Mouse (Mus musculus) MEL (cell line): ENCODE measurements around the gene B3gnt6. TPM values are rescaled to one million over a fixed set of nuclear protein-coding genes. Genes with fewer than 3 reads are reported as not detected.

Experiments
- DNase-seq: peaks from one replicate; pipeline ENCODE4 v3.0.0; 2011; ENCODE audit warnings: low read depth, low spot score
- H3K27ac ChIP-seq: 2 replicates; pipeline ENCODE4 v1.5.1; 2012; ENCODE audit warnings: low read depth, mild to moderate bottlenecking, control low read depth, low read length, moderate library complexity; ENCODE audit not compliant: control insufficient read depth
- H3K27me3 ChIP-seq, 2 experiments: fragments of 150-350 bp in 1 of 2; sonication (generic) in 1 of 2; 2 replicates each; pipeline ENCODE4 v1.6.1; 2012; ENCODE audit warnings: low read length in 2 of 2, mild to moderate bottlenecking in 2 of 2, improper control_type of control experiment in 1 of 2, moderate library complexity in 1 of 2; ENCODE audit not compliant: insufficient read depth in 2 of 2, control insufficient read depth in 1 of 2
- H3K36me3 ChIP-seq, 2 experiments: 2 replicates each; pipeline ENCODE4 v1.6.1; 2012 to 2014; ENCODE audit warnings: low read length in 2 of 2, improper control_type of control experiment in 1 of 2, inconsistent platforms in 1 of 2, mild to moderate bottlenecking in 1 of 2; ENCODE audit not compliant: insufficient read depth in 2 of 2, control insufficient read depth in 1 of 2
- H3K4me1 ChIP-seq, 2 experiments: fragments of 150-350 bp in 1 of 2; sonication (generic) in 1 of 2; 2 replicates each; pipeline ENCODE4 v1.6.1; 2012; ENCODE audit warnings: low read length in 2 of 2, improper control_type of control experiment in 1 of 2, mild to moderate bottlenecking in 1 of 2; ENCODE audit not compliant: insufficient read depth in 2 of 2, control insufficient read depth in 1 of 2
- H3K4me3 ChIP-seq, 2 experiments: fragments of 150-350 bp in 1 of 2; sonication (generic) in 1 of 2; 2 replicates each; pipeline ENCODE4 v1.5.1; 2012; ENCODE audit warnings: low read depth in 2 of 2, low read length in 2 of 2, mild to moderate bottlenecking in 2 of 2, moderate library complexity in 2 of 2, control low read depth in 1 of 2, improper control_type of control experiment in 1 of 2; ENCODE audit not compliant: control insufficient read depth in 1 of 2, insufficient read depth in 1 of 2
- H3K79me2 ChIP-seq: 2 replicates; pipeline ENCODE4 v1.6.1; 2012; ENCODE audit warnings: mild to moderate bottlenecking, low read length, moderate library complexity; ENCODE audit not compliant: control insufficient read depth, poor library complexity, insufficient read depth
- H3K9ac ChIP-seq: 2 replicates; pipeline ENCODE4 v1.6.1; 2012; ENCODE audit warnings: low read depth, mild to moderate bottlenecking, control low read depth, low read length, moderate library complexity; ENCODE audit not compliant: control insufficient read depth, poor library complexity, severe bottlenecking
- H3K9me3 ChIP-seq: fragments of 150-350 bp; sonication (generic); replicated peaks from 2 replicates; pipeline ENCODE4 v1.6.1; 2012; ENCODE audit warnings: mild to moderate bottlenecking, low read length, improper control_type of control experiment, moderate library complexity; ENCODE audit not compliant: insufficient read depth
- BHLHE40 ChIP-seq: IDR thresholded peaks from 2 replicates; pipeline ENCODE4 v1.6.1; 2012; ENCODE audit warnings: low read depth, mild to moderate bottlenecking, inconsistent platforms, low read length, improper control_type of control experiment, borderline replicate concordance
- CHD1 ChIP-seq: IDR thresholded peaks from 2 replicates; pipeline ENCODE4 v1.6.1; 2012; ENCODE audit warnings: low read depth, mild to moderate bottlenecking, inconsistent platforms, low read length, improper control_type of control experiment
- CTCF ChIP-seq, 3 experiments: IDR thresholded peaks in 2 of 3; conservative IDR thresholded peaks in 1 of 3; 2 replicates each; pipeline ENCODE4 v1.5.1; 2011 to 2012; ENCODE audit warnings: low read length in 3 of 3, low read depth in 2 of 3, mild to moderate bottlenecking in 2 of 3, improper control_type of control experiment in 1 of 3, inconsistent platforms in 1 of 3, mixed read lengths in 1 of 3, moderate library complexity in 1 of 3; ENCODE audit not compliant: control insufficient read depth in 1 of 3, insufficient read depth in 1 of 3, poor library complexity in 1 of 3, severe bottlenecking in 1 of 3
- E2F4 ChIP-seq: IDR thresholded peaks from 2 replicates; pipeline ENCODE4 v1.6.1; 2011; ENCODE audit warnings: low read depth, low read length, improper control_type of control experiment, borderline replicate concordance
- ELF1 ChIP-seq: IDR thresholded peaks from 2 replicates; pipeline ENCODE4 v1.6.1; 2014; ENCODE audit warnings: low read depth, mild to moderate bottlenecking, inconsistent platforms, low read length, improper control_type of control experiment, moderate library complexity
- EP300 ChIP-seq, 2 experiments: IDR thresholded peaks; 2 replicates each; pipeline ENCODE4 v1.6.1; 2011; ENCODE audit warnings: improper control_type of control experiment in 2 of 2, low read length in 2 of 2, low read depth in 1 of 2, mild to moderate bottlenecking in 1 of 2
- GABPA ChIP-seq: IDR thresholded peaks from 2 replicates; pipeline ENCODE4 v1.6.1; 2012; ENCODE audit warnings: low read depth, mild to moderate bottlenecking, inconsistent platforms, low read length, improper control_type of control experiment, moderate library complexity
- GATA1 ChIP-seq: IDR thresholded peaks from 2 replicates; pipeline ENCODE4 v1.6.1; 2011; ENCODE audit warnings: low read depth, low read length, improper control_type of control experiment
- HCFC1 ChIP-seq: IDR thresholded peaks from 2 replicates; pipeline ENCODE4 v1.6.1; 2012; ENCODE audit warnings: low read depth, mild to moderate bottlenecking, inconsistent platforms, low read length, improper control_type of control experiment, moderate library complexity
- JUND ChIP-seq: IDR thresholded peaks from 2 replicates; pipeline ENCODE4 v1.6.1; 2011; ENCODE audit warnings: low read depth, mild to moderate bottlenecking, improper control_type of control experiment, low read length
- MAX ChIP-seq: IDR thresholded peaks from 2 replicates; pipeline ENCODE4 v1.6.1; 2011; ENCODE audit warnings: low read length, improper control_type of control experiment
- MAZ ChIP-seq: IDR thresholded peaks from 2 replicates; pipeline ENCODE4 v1.6.1; 2012; ENCODE audit warnings: low read depth, mild to moderate bottlenecking, inconsistent platforms, low read length, improper control_type of control experiment
- MXI1 ChIP-seq: IDR thresholded peaks from 2 replicates; pipeline ENCODE4 v1.6.1; 2011; ENCODE audit warnings: mild to moderate bottlenecking, low read depth, low read length, improper control_type of control experiment
- NELFE ChIP-seq: IDR thresholded peaks from 2 replicates; pipeline ENCODE4 v1.6.1; 2011; ENCODE audit warnings: low read depth, low read length, improper control_type of control experiment
- NRF1 ChIP-seq: IDR thresholded peaks from 2 replicates; pipeline ENCODE4 v1.6.1; 2014; ENCODE audit warnings: low read depth, mild to moderate bottlenecking, inconsistent platforms, low read length, improper control_type of control experiment, moderate library complexity; ENCODE audit not compliant: poor library complexity, insufficient read depth, severe bottlenecking
- POLR2A ChIP-seq, 2 experiments: IDR thresholded peaks; 2 replicates each; pipeline ENCODE4 v1.6.1; 2011 to 2012; ENCODE audit warnings: low read length in 2 of 2, mild to moderate bottlenecking in 2 of 2, control low read depth in 1 of 2, improper control_type of control experiment in 1 of 2, low read depth in 1 of 2, moderate library complexity in 1 of 2; ENCODE audit not compliant: control insufficient read depth in 1 of 2, insufficient read depth in 1 of 2, poor library complexity in 1 of 2
- POLR2AphosphoS5 ChIP-seq: IDR thresholded peaks from 2 replicates; pipeline ENCODE4 v1.6.1; 2012; ENCODE audit warnings: low read depth, borderline replicate concordance, mild to moderate bottlenecking, inconsistent platforms, low read length, moderate library complexity, mixed read lengths
- SIN3A ChIP-seq: IDR thresholded peaks from 2 replicates; pipeline ENCODE4 v1.6.1; 2012; ENCODE audit warnings: low read length, improper control_type of control experiment, inconsistent platforms
- TAL1 ChIP-seq: IDR thresholded peaks from 2 replicates; pipeline ENCODE4 v1.6.1; 2012; ENCODE audit warnings: mild to moderate bottlenecking, inconsistent platforms, low read length, moderate library complexity, mixed read lengths
- TCF12 ChIP-seq: IDR thresholded peaks from 2 replicates; pipeline ENCODE4 v1.6.1; 2014; ENCODE audit warnings: low read depth, mild to moderate bottlenecking, inconsistent platforms, low read length, improper control_type of control experiment, moderate library complexity
- ZC3H11A ChIP-seq: IDR thresholded peaks from 2 replicates; pipeline ENCODE4 v1.6.1; 2012; ENCODE audit warnings: low read depth, mild to moderate bottlenecking, inconsistent platforms, low read length, improper control_type of control experiment
- polyA plus RNA-seq, 2 experiments: library from polyadenylated mRNA; stranded (reverse) in 1 of 2; unstranded in 1 of 2; fragments of >175 nt in 1 of 2; fragments of >200 nt in 1 of 2; gene quantifications; 2 replicates each; pipeline versions ENCODE4 v1.2.1 to v1.2.4; 2012; ENCODE audit warnings: low replicate concordance in 2 of 2, low read depth in 1 of 2; ENCODE audit not compliant: insufficient read length in 2 of 2, insufficient read depth in 1 of 2, missing spikeins in 1 of 2
- total RNA-seq: library from RNA; depleted of rRNA; stranded (reverse); fragments of 300-350 nt; gene quantifications from 2 replicates; pipeline ENCODE4 v1.2.3, GENCODE M21; 2012

The B3gnt6 gene
- total and polyA plus RNA-seq, 3 experiments: 0.08 to 0.12 TPM; not detected in 1

- Histone ChIP-seq H3K79me2 (no peaks in the 10 kb centered on the region), H3K9me3 (no peaks in the 10 kb centered on the region)
- TF ChIP-seq HCFC1: no peak
- no peak for TF ChIP-seq BHLHE40
- no peak for TF ChIP-seq SIN3A
- no peak for TF ChIP-seq ZC3H11A
- TF ChIP-seq MAX: no peak
- TF ChIP-seq GABPA: no peak
- no peak for TF ChIP-seq POLR2A (IDR thresholded peaks at IDR 0.05; ENCODE audit: control insufficient read depth in 1 of 2, insufficient read depth in 1 of 2, low read depth in 1 of 2, low read length in 2 of 2, poor library complexity in 1 of 2)
- TF ChIP-seq JUND: no peak
- no peak for TF ChIP-seq ELF1
- no peak for TF ChIP-seq EP300 (IDR thresholded peaks at IDR 0.05; ENCODE audit: low read depth in 1 of 2, low read length in 2 of 2)
- TF ChIP-seq TAL1: no peak
- no peak for TF ChIP-seq MXI1
- no peak for TF ChIP-seq GATA1
- TF ChIP-seq TCF12: no peak
- no peak for TF ChIP-seq E2F4
- no peak for TF ChIP-seq CHD1
- TF ChIP-seq, all 39 proteins: peak for 0
- 0 out of 4 replicates have a peak, but pooled peaks cover 0 to 3% of the 10 kb centered on the region in 2 experiments for H3K4me1 ChIP-seq
- H3K9ac ChIP-seq: peak overlapping the region; percentile 71
- no peak for DNase-seq
- no peaks in the 10 kb centered on the region for H3K36me3 ChIP-seq
- H3K4me3 ChIP-seq: peak overlapping the region; percentile 85 to 89
- no peak overlapping the region for H3K27ac ChIP-seq
- no peaks in the 10 kb centered on the region for H3K27me3 ChIP-seq
Measured at GRCm38 (mm10) chr7:98178560-98179231, 20.6 kb downstream of the B3gnt6 start.

DNA sequence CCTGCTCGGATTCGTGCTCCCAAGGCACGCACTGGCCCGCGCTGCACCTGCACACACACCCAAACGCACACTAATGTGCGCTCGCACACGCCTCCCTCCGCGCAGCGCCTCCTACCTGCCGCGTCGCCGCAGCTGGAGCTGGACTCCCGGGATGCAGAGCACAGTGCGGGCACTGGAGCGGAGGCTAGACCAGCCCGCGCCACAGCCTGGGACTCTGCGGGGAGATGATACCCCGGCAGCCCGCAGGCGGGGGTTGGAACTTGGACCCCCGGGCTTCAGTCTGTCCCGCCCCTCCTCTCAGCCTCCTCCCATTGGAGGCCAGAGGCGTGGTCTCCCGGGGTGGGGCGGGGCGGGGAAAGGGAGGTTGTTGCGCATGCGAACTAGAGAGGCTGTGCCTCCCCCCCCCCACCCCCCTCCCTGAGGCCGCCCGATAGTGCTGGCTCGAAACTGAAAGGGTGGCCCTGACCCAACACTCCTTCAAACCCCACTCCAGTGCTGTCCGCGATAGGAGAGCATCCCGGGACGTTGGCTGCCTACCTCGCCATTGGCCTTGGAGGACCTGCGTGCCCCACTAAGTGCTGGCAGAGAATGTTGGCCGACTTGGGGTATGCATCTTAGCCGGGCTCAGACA lies 21.2 kb downstream of the B3gnt6 start, which contains the start of gene Capn5:
Gene Capn5, minus strand, starts transcription at position 346 of the 631 bp plus-strand sequence.
- no peaks in the 10 kb centered on the region for H3K79me2 ChIP-seq
- TF ChIP-seq MAZ (peak; percentile 67; the same call in 1 of the 2 replicates), EP300 (IDR thresholded peaks at IDR 0.05; ENCODE audit: low read depth in 1 of 2, low read length in 2 of 2) (no peak), NELFE (0 out of 2 replicates have a peak, but pooled peaks have one; percentile 32), CTCF (IDR thresholded peaks at IDR 0.05 in 2 of 3, conservative IDR thresholded peaks at IDR 0.05 in 1 of 3; ENCODE audit: control insufficient read depth in 1 of 3, insufficient read depth in 1 of 3, low read depth in 2 of 3, low read length in 3 of 3, poor library complexity in 1 of 3, severe bottlenecking in 1 of 3) (peak; percentile 5 to 38 (median 21); a peak in 3 of 6 replicates), NRF1 (peak; percentile 65), POLR2AphosphoS5 (no peak), POLR2A (IDR thresholded peaks at IDR 0.05; ENCODE audit: control insufficient read depth in 1 of 2, insufficient read depth in 1 of 2, low read depth in 1 of 2, low read length in 2 of 2, poor library complexity in 1 of 2) (peak in 1 of 2 experiments; percentile 38; a peak in 1 of 4 replicates)
- peak within 1 kb of the TSS; percentile 85 to 89 for H3K4me3 ChIP-seq
- peak within 1 kb of the TSS; percentile 71 for H3K9ac ChIP-seq
- H3K27me3 ChIP-seq: no peaks in the 10 kb centered on the region
- no peaks in the 10 kb centered on the region for H3K36me3 ChIP-seq
- no peak within 1 kb of the TSS for H3K27ac ChIP-seq
- DNase-seq: peak; percentile 87
- 0 out of 4 replicates have a peak, but pooled peaks cover 0 to 3% of the 10 kb centered on the region in 2 experiments for H3K4me1 ChIP-seq
- no peaks in the 10 kb centered on the region for H3K9me3 ChIP-seq
